Mouse (Mus musculus) gonadal fat pad, adult 2 months (tissue): ENCODE data around the gene Mybpc2. TPM values are rescaled to one million over a fixed set of nuclear protein-coding genes. Genes with fewer than 3 reads are reported as not detected.

Experiments
- DNase-seq: peaks from one replicate; pipeline ENCODE4 v3.0.0-alpha.2; 2012; ENCODE audit warnings: low read depth
- polyA plus RNA-seq: library from polyadenylated mRNA; depleted of rRNA; stranded (reverse); fragments of >200 nt; gene quantifications from 2 replicates; pipeline ENCODE4 v1.2.3, GENCODE M21; 2012; rRNA removed

The Mybpc2 gene
- 0.27 and 1.4 TPM in 2 replicates for polyA plus RNA-seq

GRCm38 (mm10) chr7:44524502-44524901 is at the start of gene Mybpc2:
TSS of gene Mybpc2 (minus strand) at chr7:44524656.
- no peak for DNase-seq

GRCm38 (mm10) chr7:44572956-44573484 is 48.6 kb upstream of the Mybpc2 start:
- DNase-seq, result no peak

GRCm38 (mm10) chr7:44572213-44572701 is 47.8 kb upstream of the Mybpc2 start, which contains the start of gene Napsa:
TSS of gene Napsa (plus strand) at chr7:44572380.
- DNase-seq, result no peak

GRCm38 (mm10) chr7:44571811-44572210 is 47.4 kb upstream of the Mybpc2 start:
- no peak for DNase-seq

GRCm38 (mm10) chr7:44570989-44571388 is 46.5 kb upstream of the Mybpc2 start:
- no peak for DNase-seq

GRCm38 (mm10) chr7:44568803-44569202 is 44.3 kb upstream of the Mybpc2 start:
- no peak for DNase-seq

GRCm38 (mm10) chr7:44565414-44565813 is 41.0 kb upstream of the Mybpc2 start:
- no peak for DNase-seq

GRCm38 (mm10) chr7:44564486-44564885 is 40.0 kb upstream of the Mybpc2 start:
- DNase-seq, result no peak

- DNase-seq, result no peak
These were observed 38.8 kb upstream of the Mybpc2 start for GRCm38 (mm10) chr7:44563284-44563683.

- no peak for DNase-seq
These were observed 36.3 kb upstream of the Mybpc2 start for GRCm38 (mm10) chr7:44560435-44561400.

- no peak for DNase-seq
These were observed 33.2 kb upstream of the Mybpc2 start for GRCm38 (mm10) chr7:44557629-44558028.

- peak; percentile 42 for DNase-seq
These were observed 29.4 kb upstream of the Mybpc2 start, which contains the start of gene Nr1h2 for GRCm38 (mm10) chr7:44553826-44554225. TSS of gene Nr1h2 (minus strand) at chr7:44553951.

GRCm38 (mm10) chr7:44553196-44553764 is 28.8 kb upstream of the Mybpc2 start:
- DNase-seq, result no peak

GRCm38 (mm10) chr7:44552141-44552908 is 27.9 kb upstream of the Mybpc2 start:
- DNase-seq, result no peak

- DNase-seq, result no peak
These were observed 27.3 kb upstream of the Mybpc2 start for GRCm38 (mm10) chr7:44551731-44552130.

GRCm38 (mm10) chr7:44551301-44551700 is 26.8 kb upstream of the Mybpc2 start:
- no peak for DNase-seq

- no peak for DNase-seq
These were observed 25.9 kb upstream of the Mybpc2 start for GRCm38 (mm10) chr7:44550409-44550678.

GRCm38 (mm10) chr7:44549621-44550408 is 25.4 kb upstream of the Mybpc2 start:
- no peak for DNase-seq

- DNase-seq, result peak; percentile 51
These were observed 24.1 kb upstream of the Mybpc2 start, which contains the start of gene Pold1 for GRCm38 (mm10) chr7:44548497-44549087. TSS of gene Pold1 (minus strand) at chr7:44548849.

- no peak for DNase-seq
These were observed 23.3 kb upstream of the Mybpc2 start for GRCm38 (mm10) chr7:44547725-44548124.

- DNase-seq, result no peak
These were observed 22.6 kb upstream of the Mybpc2 start for GRCm38 (mm10) chr7:44547041-44547440.
